Mouse (Mus musculus) olfactory bulb, adult 2 months (tissue): ENCODE measurements at regions not wholly inside any gene's neighbourhood (a gene's known extent, or its start where the extent isn't known, plus 50 kb on each side); places are given as distances from the start of the nearest gene placed in this dataset.

Experiments
- CTCF ChIP-seq: fragments of 200-500 bp; IDR thresholded peaks from 2 replicates; pipeline ENCODE4 v1.5.1; 2012; ENCODE audit warnings: low read depth, mild to moderate bottlenecking, low read length, moderate library complexity; ENCODE audit not compliant: insufficient read depth
- POLR2A ChIP-seq: fragments of 200-500 bp; IDR thresholded peaks from 2 replicates; pipeline ENCODE4 v1.6.1; 2012; ENCODE audit warnings: mild to moderate bottlenecking, low read depth, low read length, moderate library complexity; ENCODE audit not compliant: insufficient read depth

DNA sequence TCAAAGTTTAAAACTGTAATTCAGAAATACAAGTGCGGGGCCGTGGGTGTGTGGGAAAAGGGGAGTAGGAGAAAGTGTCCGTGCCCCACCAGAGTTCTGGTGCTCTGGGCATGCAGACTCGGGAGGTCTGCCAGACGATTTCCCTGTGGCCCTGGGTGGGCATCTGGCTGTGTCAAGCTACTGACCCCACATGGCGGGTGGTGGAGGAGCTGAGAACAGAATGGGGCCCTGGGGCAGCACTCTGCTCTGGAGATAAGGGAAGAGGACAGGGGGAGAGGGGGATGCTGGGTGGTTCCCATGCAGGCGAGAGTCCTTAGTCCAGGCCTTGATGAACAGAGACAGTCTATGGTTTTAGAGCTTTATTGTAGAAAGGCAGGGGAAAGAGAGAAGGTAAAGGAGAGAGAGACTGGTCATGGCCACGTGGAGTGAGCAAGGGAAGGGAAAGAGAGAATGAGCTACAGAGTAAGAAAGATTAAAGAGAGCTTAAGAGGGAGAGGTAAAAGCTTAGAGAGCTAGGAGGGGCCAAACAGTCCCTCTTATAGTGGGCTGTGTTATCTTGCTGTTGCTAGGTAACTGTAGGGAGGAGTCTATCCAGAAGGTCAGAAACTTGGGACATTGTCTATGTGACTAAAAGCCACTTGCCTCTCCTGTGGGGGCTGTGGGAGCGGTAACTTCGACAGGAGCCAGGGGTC lies 104.9 kb downstream of the Cand1 start:
- no peak for TF ChIP-seq POLR2A
- no peak for TF ChIP-seq CTCF
